Mouse (Mus musculus) intestine, embryonic 16.5 days (tissue): Measurements from ENCODE around the gene Pde7b. TPM values are rescaled to one million over a fixed set of nuclear protein-coding genes. Genes with fewer than 3 reads are reported as not detected.

Experiments
- ATAC-seq: fragments of 200-750 bp; cut with Nextera tagmentation; 2 replicates; pipeline ENCODE4 v1.8.0; 2017; ENCODE audit warnings: moderate TSS enrichment, moderate library complexity
- H3K27ac ChIP-seq: fragments of 300-500 bp; sonication (generic); 2 replicates; pipeline ENCODE4 v1.5.1; 2014; ENCODE audit warnings: mild to moderate bottlenecking, low read length
- H3K27me3 ChIP-seq: fragments of 300-500 bp; sonication (generic); replicated peaks from 2 replicates; pipeline ENCODE4 v1.6.1; 2014; ENCODE audit warnings: low read length, control low read depth, mixed read lengths; ENCODE audit not compliant: control insufficient read depth, insufficient read depth
- H3K36me3 ChIP-seq: fragments of 300-500 bp; sonication (generic); 2 replicates; pipeline ENCODE4 v1.6.1; 2014; ENCODE audit warnings: low read length, control low read depth; ENCODE audit not compliant: control insufficient read depth, insufficient read depth
- H3K4me1 ChIP-seq: fragments of 300-500 bp; sonication (generic); 2 replicates; pipeline ENCODE4 v1.6.1; 2014; ENCODE audit warnings: low read length, control low read depth, mixed read lengths; ENCODE audit not compliant: control insufficient read depth, insufficient read depth
- H3K4me2 ChIP-seq: fragments of 300-500 bp; sonication (generic); 2 replicates; pipeline ENCODE4 v1.6.1; 2014; ENCODE audit warnings: low read depth, low read length, control low read depth
- H3K4me3 ChIP-seq: fragments of 300-500 bp; sonication (generic); 2 replicates; pipeline ENCODE4 v1.5.1; 2014; ENCODE audit warnings: mild to moderate bottlenecking, low read length
- H3K9ac ChIP-seq: fragments of 300-500 bp; sonication (generic); 2 replicates; pipeline ENCODE4 v1.6.1; 2014; ENCODE audit warnings: low read depth, low read length
- H3K9me3 ChIP-seq: fragments of 300-500 bp; sonication (generic); 2 replicates; pipeline ENCODE4 v1.6.1; 2016; ENCODE audit warnings: low read length, control low read depth; ENCODE audit not compliant: control insufficient read depth
- WGBS: fragments of 180-500 bp; shearing (Covaris S2); extraction: QIAGEN DNeasy Blood & Tissue Kit; methylation state at CpG from one replicate; pipeline ENCODE4 v1.1.7; 2014; 5-methylcytosine and 5-hydroxymethylcytosine counted together
- polyA plus RNA-seq: library from polyadenylated mRNA; unstranded; fragments of >200 nt; fragmentation: Nextera tagmentation; extraction: Ambion mirVana; gene quantifications from 2 replicates; pipeline ENCODE4 v1.2.1, GENCODE M21; 2015

Gene Pde7b
- polyA plus RNA-seq, 1 experiment from 2014 or later, result 2.0 TPM

DNA sequence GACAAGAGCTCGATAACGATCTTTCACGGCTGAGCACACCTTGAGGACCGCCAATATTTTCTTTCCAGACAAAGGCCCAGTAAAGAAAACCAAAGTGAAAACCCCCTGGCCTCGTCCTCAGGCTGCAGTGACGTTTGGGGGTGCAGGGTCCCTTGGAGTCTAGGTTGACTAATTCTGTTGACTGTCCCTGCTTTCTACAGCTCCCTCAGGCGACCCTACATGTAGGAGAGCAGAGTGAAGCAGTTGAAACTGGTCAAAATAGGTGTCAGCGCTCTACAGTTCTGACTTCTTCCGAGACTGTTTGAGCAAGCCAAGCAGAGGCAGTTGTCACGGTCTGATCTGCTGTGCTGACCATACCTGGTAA, 306.0 kb downstream of the Pde7b start:
- H3K27me3 ChIP-seq, result no peaks in the 10 kb centered on the region

DNA sequence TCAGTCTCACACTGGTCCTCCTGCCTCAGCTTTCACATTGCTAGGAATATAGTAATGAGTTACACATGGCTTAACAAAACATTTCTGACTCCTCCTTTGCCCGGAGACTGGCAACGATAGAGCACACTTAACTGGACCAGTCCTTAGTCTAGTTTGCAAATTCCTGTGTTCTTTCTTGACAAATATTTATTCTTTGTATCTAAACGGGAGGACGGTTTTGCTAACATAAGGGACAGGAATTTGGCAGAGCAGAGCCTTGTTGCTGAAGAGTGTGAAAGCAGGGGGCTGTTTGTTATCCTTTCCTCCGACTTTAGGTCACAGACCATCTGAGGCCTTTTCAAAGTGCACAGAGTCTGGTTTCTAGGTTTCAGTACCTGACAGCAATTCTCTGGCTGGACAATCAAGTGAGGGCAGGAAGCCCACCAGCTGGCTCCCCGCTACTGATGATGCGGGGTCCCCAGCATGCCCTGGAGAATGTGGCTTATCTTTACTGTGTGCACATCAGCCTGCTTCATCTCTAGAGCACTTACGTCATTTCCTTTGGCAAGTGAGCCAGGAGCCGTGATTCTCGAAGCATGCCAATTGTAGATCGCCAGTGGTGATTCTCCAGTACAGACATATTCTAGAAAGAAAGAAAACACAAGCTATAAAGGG, 306.5 kb downstream of the Pde7b start:
- 37% methylated on average over 11 of the region's 11 CpGs for WGBS
- Histone ChIP-seq H3K4me3 (no peak overlapping the region), H3K27me3 (no peaks in the 10 kb centered on the region), H3K36me3 (no peaks in the 10 kb centered on the region), H3K9ac (no peak overlapping the region), H3K4me1 (no peaks in the 10 kb centered on the region), H3K4me2 (no peak overlapping the region), H3K9me3 (no peaks in the 10 kb centered on the region), H3K27ac (no peak overlapping the region; the same call in none of the 2 replicates)
- peak; percentile 40 for ATAC-seq

More for the DNA sequence above, 306.0 kb downstream of the Pde7b start:
- no peaks in the 10 kb centered on the region for H3K4me1 ChIP-seq
- H3K9ac ChIP-seq, result no peak overlapping the region
- no peak overlapping the region for H3K4me2 ChIP-seq
- no peak for ATAC-seq
- H3K4me3 ChIP-seq, result no peak overlapping the region
- peak overlapping the region; percentile 26; the same call in 1 of the 2 replicates for H3K27ac ChIP-seq
- H3K36me3 ChIP-seq, result no peaks in the 10 kb centered on the region
- WGBS, result 84% methylated on average over 10 of the region's 10 CpGs
- H3K9me3 ChIP-seq, result no peaks in the 10 kb centered on the region

DNA sequence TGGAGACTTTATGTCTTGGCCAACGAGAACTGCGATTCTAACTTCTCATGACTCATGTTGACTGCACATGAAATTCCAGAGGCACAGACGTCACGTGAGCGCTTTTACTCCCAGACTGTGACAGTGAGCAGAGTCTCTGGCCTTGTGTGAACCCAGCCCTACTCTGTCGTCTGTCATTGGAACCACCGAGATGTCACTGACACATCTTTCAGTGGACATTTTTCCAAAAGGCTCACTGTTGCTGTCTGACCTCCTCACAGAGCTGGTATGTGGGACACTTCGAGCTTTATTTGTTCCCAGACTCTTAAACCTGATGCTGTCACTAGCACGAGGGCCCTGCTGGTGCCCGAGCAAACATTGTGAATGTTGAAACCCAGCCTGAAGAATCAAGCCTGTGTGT, 315.7 kb downstream of the Pde7b start:
- Histone ChIP-seq H3K27me3 (no peaks in the 10 kb centered on the region), H3K4me3 (no peak overlapping the region), H3K27ac (no peak overlapping the region), H3K4me2 (no peak overlapping the region), H3K4me1 (no peaks in the 10 kb centered on the region), H3K36me3 (no peaks in the 10 kb centered on the region), H3K9me3 (no peaks in the 10 kb centered on the region), H3K9ac (no peak overlapping the region)
- WGBS, result 71% methylated on average over 10 of the region's 10 CpGs
- ATAC-seq, result no peak

DNA sequence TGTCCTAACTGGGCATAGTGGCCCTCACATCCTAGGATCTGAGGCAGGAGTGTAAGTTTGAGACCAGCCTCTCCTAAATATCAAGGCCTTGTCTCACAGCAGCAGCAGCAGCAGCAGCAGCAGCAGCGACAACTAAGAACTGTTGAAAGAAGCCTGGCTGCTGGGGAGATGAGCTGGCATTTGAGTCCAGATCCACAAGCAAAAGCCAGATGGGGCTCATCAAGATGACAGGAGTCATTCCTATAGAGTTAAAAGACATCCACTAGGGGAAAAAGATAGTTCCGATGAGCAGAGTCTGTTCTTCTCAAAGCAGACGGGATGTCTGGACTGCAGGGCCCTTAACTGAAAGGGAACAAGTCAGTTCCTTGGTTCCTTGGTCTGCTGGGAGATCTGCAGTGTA, 316.5 kb downstream of the Pde7b start:
- H3K9ac ChIP-seq, result no peak overlapping the region
- H3K4me1 ChIP-seq, result no peaks in the 10 kb centered on the region
- no peak overlapping the region for H3K4me3 ChIP-seq
- no peaks in the 10 kb centered on the region for H3K36me3 ChIP-seq
- no peak for ATAC-seq
- H3K27ac ChIP-seq, result no peak overlapping the region
- no peak overlapping the region for H3K4me2 ChIP-seq
- no peaks in the 10 kb centered on the region for H3K9me3 ChIP-seq
- H3K27me3 ChIP-seq, result no peaks in the 10 kb centered on the region
- 51% methylated on average over 3 of the region's 3 CpGs for WGBS

GRCm38 (mm10) chr10:20405471-20405870, 319.4 kb downstream of the Pde7b start:
- Histone ChIP-seq H3K4me1 (no peaks in the 10 kb centered on the region), H3K27ac (no peak overlapping the region), H3K9ac (no peak overlapping the region), H3K36me3 (no peaks in the 10 kb centered on the region), H3K9me3 (no peaks in the 10 kb centered on the region), H3K27me3 (no peaks in the 10 kb centered on the region), H3K4me2 (no peak overlapping the region), H3K4me3 (no peak overlapping the region)
- ATAC-seq, result peak; percentile 58; the same call in 1 of the 2 replicates
- WGBS, result 88% methylated on average over 2 of the region's 2 CpGs

- H3K36me3 ChIP-seq, result no peaks in the 10 kb centered on the region
- H3K4me3 ChIP-seq, result no peak overlapping the region
- ATAC-seq, result no peak
- H3K4me1 ChIP-seq, result no peaks in the 10 kb centered on the region
- no peak overlapping the region for H3K27ac ChIP-seq
- no peaks in the 10 kb centered on the region for H3K27me3 ChIP-seq
- H3K9me3 ChIP-seq, result no peaks in the 10 kb centered on the region
- H3K4me2 ChIP-seq, result no peak overlapping the region
- H3K9ac ChIP-seq, result no peak overlapping the region
- WGBS, result 80% methylated on average over 5 of the region's 5 CpGs
Measured at GRCm38 (mm10) chr10:20402941-20403340, 321.9 kb downstream of the Pde7b start.

GRCm38 (mm10) chr10:20400406-20400805, 324.5 kb downstream of the Pde7b start:
- Histone ChIP-seq H3K9me3 (no peaks in the 10 kb centered on the region), H3K27me3 (no peaks in the 10 kb centered on the region), H3K4me3 (no peak overlapping the region), H3K27ac (peak overlapping the region; percentile 1; the same call in 1 of the 2 replicates), H3K36me3 (no peaks in the 10 kb centered on the region), H3K9ac (no peak overlapping the region), H3K4me1 (no peaks in the 10 kb centered on the region), H3K4me2 (no peak overlapping the region)
- WGBS, result 65% methylated on average over 15 of the region's 15 CpGs
- no peak for ATAC-seq

GRCm38 (mm10) chr10:20398641-20399390, 326.1 kb downstream of the Pde7b start:
- Histone ChIP-seq H3K4me2 (0 out of 2 replicates have a peak overlapping the region, but pooled peaks have one; percentile 8), H3K4me3 (no peak overlapping the region), H3K27ac (0 out of 2 replicates have a peak overlapping the region, but pooled peaks have one; percentile 17), H3K36me3 (no peaks in the 10 kb centered on the region), H3K27me3 (no peaks in the 10 kb centered on the region), H3K4me1 (no peaks in the 10 kb centered on the region), H3K9me3 (no peaks in the 10 kb centered on the region), H3K9ac (no peak overlapping the region)
- 52% methylated on average over 12 of the region's 12 CpGs for WGBS
- no peak for ATAC-seq

DNA sequence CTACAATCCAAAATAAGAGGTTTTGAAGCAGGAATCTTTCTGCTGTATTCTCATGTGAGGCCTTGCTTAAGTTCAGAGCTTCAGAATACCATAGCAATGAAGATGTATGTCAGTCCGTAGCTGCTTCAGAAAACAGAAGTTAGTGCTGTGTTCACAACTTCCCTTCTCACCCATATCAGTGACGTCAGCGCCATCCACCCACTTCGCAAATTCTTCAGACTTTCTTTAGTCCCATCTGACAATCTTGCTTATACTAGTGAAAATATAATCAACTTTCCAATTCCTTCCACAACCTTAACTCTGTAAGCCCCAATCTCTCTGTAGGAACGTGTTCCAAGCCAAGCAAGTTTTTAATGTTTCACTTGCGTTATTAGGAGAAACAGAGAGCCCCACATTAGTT, 326.7 kb downstream of the Pde7b start:
- ATAC-seq, result no peak

More for the DNA sequence above, 326.7 kb downstream of the Pde7b start:
- Histone ChIP-seq H3K9ac (no peak overlapping the region), H3K27ac (0 out of 2 replicates have a peak overlapping the region, but pooled peaks have one; percentile 17), H3K9me3 (no peaks in the 10 kb centered on the region), H3K36me3 (no peaks in the 10 kb centered on the region), H3K27me3 (no peaks in the 10 kb centered on the region), H3K4me1 (no peaks in the 10 kb centered on the region), H3K4me2 (0 out of 2 replicates have a peak overlapping the region, but pooled peaks have one; percentile 8), H3K4me3 (no peak overlapping the region)
- WGBS, result 47% methylated on average over 6 of the region's 6 CpGs
